Mouse (Mus musculus): ENCODE measurements around the gene Tmtc4.

DNA sequence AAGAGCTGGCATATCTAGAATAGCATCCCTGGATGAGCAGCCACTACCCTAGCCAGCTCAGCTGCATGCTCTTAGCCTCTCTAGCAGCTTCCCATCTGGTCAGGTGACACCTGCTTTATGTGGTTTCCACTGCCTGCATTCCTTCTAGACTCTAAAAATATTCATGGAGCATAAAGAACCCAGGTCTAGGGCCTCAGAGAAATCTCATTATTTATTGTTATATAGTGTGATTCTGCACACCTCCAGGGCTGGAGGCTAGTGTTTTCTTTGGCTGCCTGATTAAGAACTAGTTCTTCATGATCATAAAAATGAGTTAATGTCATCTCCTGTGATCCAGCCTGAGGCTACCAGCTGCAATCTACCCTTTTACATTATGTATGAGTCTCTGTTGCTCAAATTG is 39.1 kb upstream of the Tmtc4 start:
- no peak for TF ChIP-seq CTCF (IDR thresholded peaks at IDR 0.05; ENCODE audit: extremely low read depth, insufficient read length, insufficient replicate concordance, low read depth, low read length)
- TF ChIP-seq POLR2A (IDR thresholded peaks at IDR 0.05; ENCODE audit: low read depth, low read length) = no peak
